Mouse (Mus musculus) monocyte, adult 5-6 weeks (primary cell): Measurements from ENCODE around the gene Ldah. TPM values are rescaled to one million over a fixed set of nuclear protein-coding genes. Genes with fewer than 3 reads are reported as not detected.

ENCODE experiments used
- ATAC-seq: fragments of 153-309, 156-312 bp; replicated peaks from 2 replicates; pipeline ENCODE4 v1.8.0; 2017; ENCODE audit warnings: mild to moderate bottlenecking; ENCODE audit not compliant: low TSS enrichment, insufficient number of reproducible peaks, severe bottlenecking, poor library complexity, low FRiP score
- total RNA-seq: library from RNA; stranded (forward); fragments of 200-1000, 200-491, 200-594 nt; gene quantifications from 3 replicates; pipeline ENCODE4 v1.2.3, GENCODE M21; 2017

The Ldah gene
- total RNA-seq, 1 experiment from 2014 or later, result 36.6 TPM

DNA sequence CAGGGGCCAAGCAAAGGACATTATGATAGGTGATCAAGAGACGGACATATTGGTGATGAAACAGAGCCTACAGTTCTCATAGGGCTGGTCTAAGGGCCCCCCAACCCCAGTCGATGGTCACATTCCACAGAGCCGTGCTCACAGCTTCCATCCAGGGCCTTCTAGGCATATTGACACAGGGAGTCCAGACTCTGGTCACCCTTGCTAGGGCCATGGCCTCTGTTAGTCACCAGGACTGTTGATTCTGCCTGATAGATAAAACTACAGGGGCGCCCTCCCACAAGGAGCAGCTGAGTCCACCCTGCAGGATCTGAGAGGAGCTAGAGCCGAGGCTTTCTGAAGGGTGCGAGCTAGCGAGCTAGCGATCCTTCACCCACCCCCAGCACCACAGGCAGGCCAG, 125.7 kb downstream of the Ldah start:
- ATAC-seq, result no peak

DNA sequence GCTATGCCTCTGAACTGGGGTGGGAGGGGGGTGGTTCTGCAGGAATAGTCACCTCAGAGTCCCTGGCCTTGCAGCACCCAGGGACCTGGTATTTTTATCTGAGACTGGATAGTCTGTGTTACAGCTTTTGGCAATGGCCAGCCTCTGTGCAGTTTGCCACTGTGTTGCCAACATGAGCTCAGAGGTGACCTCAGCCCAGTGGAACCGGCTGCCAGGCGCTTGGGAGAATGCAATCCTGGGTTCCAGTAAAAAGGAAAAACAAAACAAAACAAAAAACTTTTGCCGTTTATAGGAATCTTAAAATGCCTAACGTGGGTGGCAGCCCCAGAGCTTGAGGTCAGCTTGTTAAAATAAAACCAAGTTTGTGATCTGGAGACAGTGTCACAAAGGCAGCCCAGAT, 126.4 kb downstream of the Ldah start:
- no peak for ATAC-seq

Other genes with a start within 250 kb of the Ldah start
- not detected in 3 replicates for gene Apob, start 230.5 kb upstream of the Ldah start, total RNA-seq
- gene Gdf7, start 93.8 kb downstream of the Ldah start, total RNA-seq, result not detected in 3 replicates
- gene Hs1bp3, start 105.3 kb downstream of the Ldah start, total RNA-seq, result 1.7 to 6.6 TPM (median 4.0 TPM) in 3 replicates